Mouse (Mus musculus): ENCODE measurements around the gene Kctd11. TPM values are rescaled to one million over a fixed set of nuclear protein-coding genes. Genes with fewer than 3 reads are reported as not detected.

Gene Kctd11
- total RNA-seq, 2 experiments from 2014 or later = 1.3 to 1.7 TPM

- intact Hi-C loops (cut with DNase I) = no loop called here
- DNase-seq = no peak
- Histone ChIP-seq H3K4me3 (no peak overlapping the region), H3K27ac (peak overlapping the region; percentile 28; the same call in 1 of the 2 replicates)
- TF ChIP-seq CTCF (IDR thresholded peaks at IDR 0.05) = peak; percentile 55
Measured at GRCm38 (mm10) chr11:69886907-69887635, 5.9 kb upstream of the Kctd11 start.

- peak overlapping the region; percentile 72 for H3K27ac ChIP-seq
- TF ChIP-seq CTCF (IDR thresholded peaks at IDR 0.05) = no peak
- H3K4me3 ChIP-seq = peak overlapping the region; percentile 46
- intact Hi-C loops (cut with DNase I) = no loop called here
- DNase-seq = no peak
Measured at GRCm38 (mm10) chr11:69884663-69885062, 3.5 kb upstream of the Kctd11 start.

- Histone ChIP-seq H3K27ac (peak overlapping the region; percentile 72), H3K4me3 (peak overlapping the region; percentile 46)
- DNase-seq = no peak
- TF ChIP-seq CTCF (IDR thresholded peaks at IDR 0.05) = no peak
- intact Hi-C loops (cut with DNase I) = no loop called here
Measured at GRCm38 (mm10) chr11:69884240-69884639, 3.0 kb upstream of the Kctd11 start.

- no peak for TF ChIP-seq CTCF (IDR thresholded peaks at IDR 0.05)
- intact Hi-C loops (cut with DNase I) = no loop called here
- Histone ChIP-seq H3K27ac (peak overlapping the region; percentile 72; the same call in 1 of the 2 replicates), H3K4me3 (no peak overlapping the region)
- no peak for DNase-seq
Measured at GRCm38 (mm10) chr11:69883527-69884151, 2.4 kb upstream of the Kctd11 start.

GRCm38 (mm10) chr11:69883066-69883465 is 1.9 kb upstream of the Kctd11 start:
- intact Hi-C loops (cut with DNase I) = no loop called here
- no peak for DNase-seq
- H3K27ac ChIP-seq = no peak overlapping the region
- no peak overlapping the region for H3K4me3 ChIP-seq
- peak; percentile 53 for TF ChIP-seq CTCF (IDR thresholded peaks at IDR 0.05)

DNA sequence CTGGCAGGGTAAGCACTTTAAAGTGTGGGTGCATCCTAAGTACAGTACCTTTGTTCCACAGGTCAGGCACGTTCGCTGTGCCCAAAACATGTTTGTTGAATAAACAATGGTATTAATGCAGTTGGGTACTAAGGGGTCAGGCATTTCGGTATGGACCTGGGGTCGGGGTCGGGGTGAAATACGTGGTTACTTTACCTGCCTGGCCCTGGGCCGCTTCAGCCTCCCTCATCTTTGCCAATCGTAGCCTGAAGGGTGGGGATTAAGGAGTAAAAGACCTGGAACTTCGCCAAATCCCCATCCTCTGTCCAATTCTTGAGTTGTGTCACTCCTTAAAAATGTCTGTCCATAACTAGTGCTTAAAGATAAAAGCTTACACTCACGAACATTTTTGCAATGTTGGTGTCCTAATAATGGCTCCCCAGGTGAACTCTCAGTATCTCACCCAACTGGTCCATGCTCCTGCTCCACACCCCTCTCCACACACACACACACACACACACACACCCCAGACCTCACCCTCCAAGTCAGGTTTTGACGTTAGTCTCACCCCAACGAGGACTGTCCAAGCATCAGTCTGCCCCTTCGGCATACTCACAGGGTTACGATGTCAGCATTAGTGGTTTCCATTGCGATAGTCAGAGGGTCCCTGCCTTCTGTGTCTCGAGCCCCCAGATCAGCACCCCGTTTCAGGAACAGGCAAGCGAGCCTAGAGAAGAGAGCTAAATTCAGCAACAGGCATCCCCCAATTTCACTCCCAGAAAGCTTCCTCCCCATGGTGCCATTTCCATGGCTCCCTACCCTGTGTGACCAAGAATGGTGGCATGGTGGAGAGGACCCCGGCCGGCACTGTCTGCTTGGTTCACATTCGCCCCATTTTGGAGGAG is 823 bp upstream of the Kctd11 start:
- no peak for DNase-seq
- Histone ChIP-seq H3K27ac (peak overlapping the region; percentile 95), H3K4me3 (peak overlapping the region; percentile 89)
- TF ChIP-seq CTCF (IDR thresholded peaks at IDR 0.05) = no peak
- intact Hi-C loops (cut with DNase I) = loop anchor here (2.0 kb wide), 1 partner anchor 19 kb away; the partner anchor contains the start of genes 2810408A11Rik and Neurl4

- peak overlapping the region; percentile 95 for H3K27ac ChIP-seq
- H3K4me3 ChIP-seq = peak overlapping the region; percentile 89
- intact Hi-C loops (cut with DNase I) = loop anchor here (2.0 kb wide), 1 partner anchor 20 kb away; the partner anchor contains the start of genes 2810408A11Rik and Neurl4
- DNase-seq = peak; percentile 75
- peak; percentile 78 for TF ChIP-seq CTCF (IDR thresholded peaks at IDR 0.05)
Measured at GRCm38 (mm10) chr11:69880506-69880852, 727 bp downstream of the Kctd11 start.

DNA sequence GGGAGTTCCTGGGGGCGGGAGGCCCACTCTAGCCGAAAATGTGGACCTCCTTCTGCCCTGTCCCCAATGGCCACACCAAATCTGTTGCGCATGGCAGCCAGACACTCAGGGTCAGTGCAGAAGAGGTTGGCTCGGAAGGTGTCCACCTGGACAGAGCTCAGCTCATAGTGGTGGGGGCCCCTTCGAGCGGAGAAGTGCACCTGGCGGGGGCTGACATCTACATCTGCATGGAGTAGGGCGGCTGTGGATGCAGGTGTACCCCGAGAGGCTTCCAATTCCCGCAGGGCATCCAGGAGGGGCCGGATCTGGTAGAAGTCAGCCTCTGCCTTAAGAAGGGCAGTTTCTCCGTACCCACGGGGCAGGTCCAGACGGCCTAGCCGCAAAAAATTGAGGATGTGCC is 1.5 kb downstream of the Kctd11 start:
- intact Hi-C loops (cut with DNase I) = loop anchor here (2.0 to 5.0 kb wide), 3 partner anchors 21 to 197 kb away; partner anchors contain the start of genes 2810408A11Rik, Neurl4, Polr2a and Senp3
- TF ChIP-seq CTCF (IDR thresholded peaks at IDR 0.05) = no peak

GRCm38 (mm10) chr11:69878952-69879351 is 2.3 kb downstream of the Kctd11 start:
- TF ChIP-seq CTCF (IDR thresholded peaks at IDR 0.05) = no peak
- H3K27ac ChIP-seq = peak overlapping the region; percentile 95
- intact Hi-C loops (cut with DNase I) = loop anchor here (5.0 kb wide), 2 partner anchors 122 to 197 kb away; partner anchors contain the start of genes Polr2a and Senp3
- H3K4me3 ChIP-seq = peak overlapping the region; percentile 89
- no peak for DNase-seq

More for the DNA sequence above, 1.5 kb downstream of the Kctd11 start:
- Histone ChIP-seq H3K27ac (peak overlapping the region; percentile 95), H3K4me3 (peak overlapping the region; percentile 89)
- DNase-seq = no peak

- peak overlapping the region; percentile 89 for H3K4me3 ChIP-seq
- no peak for DNase-seq
- intact Hi-C loops (cut with DNase I) = loop anchor here (5.0 kb wide), 2 partner anchors 121 to 196 kb away; partner anchors contain the start of genes Polr2a and Senp3
- peak overlapping the region; percentile 95 for H3K27ac ChIP-seq
- TF ChIP-seq CTCF (IDR thresholded peaks at IDR 0.05) = no peak
Measured at GRCm38 (mm10) chr11:69878399-69878798, 2.8 kb downstream of the Kctd11 start.

DNA sequence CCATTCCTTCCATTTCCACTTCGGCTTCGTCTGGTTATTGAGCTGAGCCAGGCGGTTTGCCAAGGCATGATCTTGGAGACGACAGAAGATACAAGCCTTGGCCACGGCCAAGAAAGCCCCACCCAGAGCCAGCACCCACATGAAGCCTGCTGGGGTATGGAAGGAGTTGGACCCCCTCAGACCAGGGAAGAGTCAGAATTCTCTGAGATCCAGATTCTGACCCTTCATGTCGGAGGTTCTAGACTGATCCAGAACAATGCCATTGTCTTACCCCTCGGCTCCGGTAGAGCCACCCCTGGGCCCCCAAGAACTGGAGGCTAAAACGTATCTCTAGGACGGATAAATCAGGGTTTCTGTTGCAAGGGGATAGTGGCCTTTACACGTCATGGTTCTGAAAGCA is 3.3 kb downstream of the Kctd11 start, which contains the start of gene Tmem95:
TSS of gene Tmem95 (minus strand) at position 141 of the 400 bp plus-strand sequence.
- Histone ChIP-seq H3K4me3 (peak within 1 kb of the TSS; percentile 89), H3K27ac (peak within 1 kb of the TSS; percentile 95)
- intact Hi-C loops (cut with DNase I) = loop anchor here (2.0 to 5.0 kb wide), 4 partner anchors 73 to 196 kb away; partner anchors contain the start of genes Polr2a, Senp3 and Tmem102
- no peak for DNase-seq
- TF ChIP-seq CTCF (IDR thresholded peaks at IDR 0.05) = no peak

- TF ChIP-seq CTCF (IDR thresholded peaks at IDR 0.05) = peak; percentile 95
- DNase-seq = peak; percentile 89
- peak overlapping the region; percentile 53 for H3K4me3 ChIP-seq
- peak overlapping the region; percentile 76 for H3K27ac ChIP-seq
- intact Hi-C loops (cut with DNase I) = loop anchor here (2.0 to 5.0 kb wide), 4 partner anchors 72 to 195 kb away; partner anchors contain the start of genes Polr2a, Senp3 and Tmem102
Measured at GRCm38 (mm10) chr11:69876867-69877266, 4.3 kb downstream of the Kctd11 start.
